Mouse (Mus musculus) heart, adult 11 months (tissue): ENCODE results near the gene Flywch2.

Experiments
- DNase-seq: peaks from one replicate; pipeline ENCODE4 v3.0.0; 2022

Gene Flywch2

DNA sequence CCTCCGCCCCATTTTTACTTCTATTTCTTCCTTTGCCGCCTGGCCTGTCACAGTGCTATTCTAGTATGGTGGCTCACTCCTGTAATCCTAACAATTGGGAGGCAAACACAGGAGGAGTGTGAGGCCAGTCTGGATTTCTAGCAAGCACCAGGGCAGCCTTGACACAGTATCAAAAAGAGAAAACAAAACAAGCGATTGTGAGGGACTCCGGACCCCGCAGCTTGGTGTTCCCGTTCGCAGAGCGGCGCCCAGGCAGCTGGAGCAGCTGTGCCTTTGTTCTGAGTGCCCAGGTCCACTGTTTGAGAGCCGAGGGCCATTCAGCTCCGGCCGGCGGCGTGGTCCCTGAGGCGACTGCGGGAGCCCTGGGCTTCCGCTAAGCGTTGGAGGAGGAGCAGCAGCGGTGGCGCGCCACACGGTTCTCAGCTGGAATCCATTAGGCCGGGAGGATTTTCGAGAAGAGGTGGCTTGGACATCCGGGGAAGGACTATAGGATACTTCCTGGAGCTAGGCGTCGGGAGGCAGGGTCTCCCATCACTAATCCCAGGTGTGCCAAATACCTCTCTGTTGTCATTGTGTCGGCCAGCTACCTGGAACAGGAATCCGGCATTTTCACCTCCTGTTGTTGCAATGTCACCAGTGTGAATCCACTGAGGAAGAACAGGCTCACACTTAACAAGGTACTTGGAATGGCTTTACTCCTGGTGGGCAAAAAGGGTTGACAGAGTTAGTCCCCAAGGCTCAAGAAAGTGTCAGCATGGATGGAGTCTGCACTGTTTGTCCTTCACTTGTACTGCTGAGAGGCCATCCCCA is 4.6 kb upstream of the Flywch2 start, which contains the start of gene Srrm2:
Srrm2 (plus strand) TSS at position 264 of the 810 bp plus-strand sequence.
- peak; percentile 94 for DNase-seq

DNA sequence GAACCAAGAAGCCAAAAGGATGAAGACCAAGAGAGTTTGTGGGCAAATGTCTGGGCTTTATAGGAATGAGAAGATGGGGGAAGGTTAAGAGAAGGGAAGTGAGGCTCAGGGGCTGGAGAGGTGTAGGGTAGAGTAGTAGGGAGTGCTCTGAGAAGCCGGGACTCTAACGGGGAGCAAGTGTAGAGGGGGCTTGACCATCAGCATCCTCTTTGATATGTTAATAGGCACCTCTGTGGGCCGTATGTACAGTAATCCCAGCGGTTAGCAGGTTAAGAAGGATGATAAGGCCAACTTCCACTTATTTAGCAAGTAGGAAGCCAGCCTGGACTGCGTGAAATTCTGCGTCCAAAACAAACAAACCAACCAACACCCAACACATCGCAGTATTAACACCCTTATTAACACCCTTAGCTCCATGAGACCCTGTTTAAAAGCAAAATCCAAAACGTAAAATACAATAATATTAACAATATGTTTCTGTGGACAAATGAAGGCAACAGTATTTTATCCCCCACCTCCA is 3.9 kb upstream of the Flywch2 start:
- no peak for DNase-seq

DNA sequence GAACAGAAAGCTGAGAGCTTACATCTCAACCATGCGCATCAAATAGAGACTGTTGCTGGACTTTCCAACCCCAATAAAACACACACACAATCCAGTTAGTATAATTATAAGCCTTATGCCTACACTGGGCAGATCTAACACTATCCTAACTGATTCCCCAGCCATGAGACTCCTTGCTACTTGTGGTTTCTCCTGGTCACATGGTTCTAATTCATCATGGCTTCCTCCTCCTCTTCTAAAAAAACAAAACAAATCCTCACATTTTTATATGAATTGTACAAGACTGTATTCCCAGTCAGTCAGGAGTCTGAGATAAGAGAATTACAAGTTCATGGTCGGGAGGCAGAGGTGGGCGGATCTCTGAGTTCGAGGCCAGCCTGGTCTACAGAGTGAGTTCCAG is 3.1 kb upstream of the Flywch2 start:
- no peak for DNase-seq

DNA sequence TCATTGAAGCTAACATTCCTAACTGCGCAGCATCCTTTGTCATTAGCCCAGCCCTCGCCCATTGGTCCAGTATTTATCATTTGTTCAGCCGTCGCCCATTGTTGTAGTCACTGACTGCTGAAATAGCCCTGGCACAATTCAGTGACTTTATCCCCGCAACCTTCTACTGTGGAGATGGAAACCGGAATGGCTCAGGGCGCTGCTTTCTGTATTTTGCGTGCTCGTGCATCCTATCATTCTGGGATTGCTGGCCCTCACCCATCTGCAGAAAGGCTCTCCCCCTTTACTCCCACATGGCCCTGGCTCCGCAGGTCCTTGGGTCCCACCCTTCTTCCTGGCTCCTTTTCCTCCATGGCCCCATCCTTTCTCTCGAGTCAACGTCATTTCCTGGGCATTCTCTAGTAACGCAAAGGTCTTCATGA is 640 bp upstream of the Flywch2 start:
- DNase-seq = no peak

DNA sequence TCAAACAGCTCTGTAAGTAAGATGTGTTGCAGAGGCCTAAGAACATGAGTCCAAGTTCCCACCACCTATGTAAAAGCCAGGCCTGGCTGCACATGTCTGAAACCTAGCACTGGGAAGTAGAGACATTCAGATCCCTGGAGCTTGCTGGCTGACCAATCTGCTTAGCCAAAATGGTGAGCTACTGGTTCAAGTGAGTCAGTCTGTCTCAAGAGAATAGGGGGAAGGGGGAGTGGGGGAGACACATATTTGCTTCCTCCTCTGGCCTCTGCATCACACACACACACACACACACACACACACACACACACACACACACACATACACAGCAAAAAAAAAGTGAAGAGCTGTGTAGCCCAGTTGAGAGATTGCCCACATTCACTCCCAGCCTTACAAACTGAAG is 2.5 kb downstream of the Flywch2 start:
- no peak for DNase-seq

DNA sequence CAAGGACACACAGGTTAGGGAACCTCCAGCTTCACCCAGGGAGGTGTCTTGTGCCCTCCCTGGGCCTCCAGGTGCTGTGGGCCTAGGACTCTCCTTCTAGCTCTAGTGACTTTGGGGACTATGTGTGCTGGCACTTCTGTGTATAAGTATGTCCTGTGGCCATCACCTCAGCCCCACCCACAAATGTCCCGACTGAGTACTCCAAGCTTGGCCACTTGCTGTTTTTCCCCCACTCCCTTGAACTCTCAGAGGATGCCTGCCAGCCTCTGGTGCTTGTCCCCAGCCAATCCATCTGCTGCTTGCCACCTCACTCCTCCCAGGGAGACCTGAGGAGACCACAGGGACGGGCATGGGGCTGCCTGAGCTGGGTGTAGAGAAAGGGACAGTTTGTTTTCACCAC is 7.4 kb downstream of the Flywch2 start:
- DNase-seq = no peak

DNA sequence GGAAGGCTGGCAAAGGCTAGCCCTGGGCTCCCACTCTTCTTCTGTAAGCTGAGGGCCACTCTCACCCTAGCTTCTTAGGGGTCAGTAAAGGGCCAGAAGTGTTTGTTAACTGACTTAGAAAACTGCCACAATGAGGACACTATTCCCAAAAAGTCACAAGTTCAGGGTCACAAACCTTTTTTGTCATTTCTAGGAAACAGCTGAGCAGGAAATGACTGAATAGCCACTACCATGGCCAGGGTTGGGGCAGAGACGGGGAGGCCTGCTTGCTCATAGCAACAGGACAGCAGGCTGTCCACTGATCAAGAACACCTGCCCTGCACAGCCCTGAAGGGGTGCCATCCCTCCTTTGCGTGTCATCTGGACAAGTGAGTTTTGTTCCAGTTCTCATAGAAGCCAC is 8.7 kb downstream of the Flywch2 start:
- DNase-seq = no peak

DNA sequence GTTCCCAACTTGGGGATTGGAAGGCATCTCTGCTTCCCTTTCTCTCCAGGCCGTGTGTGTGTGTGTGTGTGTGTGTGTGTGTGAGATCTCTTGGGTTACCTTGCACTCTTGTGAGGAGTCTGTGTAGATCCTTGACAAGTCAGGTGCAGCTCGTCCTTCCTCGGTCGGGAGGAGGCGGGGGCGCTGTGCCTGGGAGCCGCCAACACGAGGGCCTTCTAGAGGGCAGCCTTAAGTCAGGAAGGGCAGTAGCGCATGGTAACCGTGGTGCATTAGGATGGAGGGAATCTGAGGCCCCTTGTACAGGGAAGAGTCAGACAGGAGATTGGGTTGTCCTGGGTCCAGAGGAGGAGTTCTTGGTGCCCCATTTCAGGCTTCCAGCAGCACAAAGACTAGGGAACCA is 9.7 kb downstream of the Flywch2 start:
- DNase-seq = no peak

DNA sequence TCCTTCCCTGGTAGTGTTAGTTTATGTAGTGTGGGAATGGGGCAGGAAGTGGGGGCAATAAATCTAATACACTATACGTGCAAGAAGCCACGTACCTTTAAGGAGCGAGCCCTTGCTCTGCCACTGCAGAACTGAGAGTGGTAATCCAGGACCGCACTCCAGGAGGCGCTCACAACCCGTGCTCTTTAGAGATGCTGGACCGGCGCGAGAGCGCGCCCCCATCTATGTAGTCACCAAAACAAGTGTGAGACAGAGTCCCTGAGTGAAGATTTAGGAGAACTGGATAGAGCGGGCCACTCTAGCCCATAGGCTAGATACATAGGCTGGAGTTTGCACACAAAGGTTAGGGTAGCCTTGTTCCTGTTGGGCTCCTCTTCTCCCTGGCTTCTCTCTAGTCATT is 11.8 kb downstream of the Flywch2 start:
- peak; percentile 97 for DNase-seq

DNA sequence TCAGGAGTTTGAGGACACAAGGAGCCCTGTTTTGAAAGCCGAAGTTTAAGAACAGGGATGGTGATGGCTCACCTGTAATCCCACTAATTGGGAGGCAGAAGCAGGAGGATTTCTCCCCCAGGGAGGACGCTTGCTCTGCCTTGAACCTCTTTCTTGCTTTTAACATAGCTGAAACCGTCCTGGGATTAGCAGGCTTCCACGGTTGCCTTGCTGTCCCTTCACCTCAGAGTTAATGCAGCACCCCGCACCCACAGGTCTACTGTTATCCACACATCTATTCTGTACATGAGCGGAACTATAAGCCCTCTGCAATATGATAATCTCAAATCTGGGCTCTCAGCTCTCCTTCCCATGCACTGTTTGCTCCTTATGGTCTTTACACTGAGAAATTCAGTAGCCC is 12.2 kb downstream of the Flywch2 start:
- no peak for DNase-seq

DNA sequence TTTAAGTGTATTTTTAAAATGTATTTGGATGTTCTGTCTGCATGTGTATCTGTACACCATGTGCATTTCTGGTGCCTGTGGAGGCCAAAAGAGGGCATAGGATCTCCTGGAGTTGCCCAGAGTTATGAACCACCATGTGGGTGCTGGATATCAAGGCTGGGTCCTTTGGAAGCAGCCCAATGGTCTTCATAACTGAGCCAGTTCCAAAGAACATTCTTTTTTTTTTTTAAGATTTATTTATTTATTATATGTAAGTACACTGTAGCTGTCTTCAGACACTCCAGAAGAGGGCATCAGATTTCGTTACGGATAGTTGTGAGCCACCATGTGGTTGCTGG is 13.7 kb downstream of the Flywch2 start:
- peak; percentile 84 for DNase-seq

DNA sequence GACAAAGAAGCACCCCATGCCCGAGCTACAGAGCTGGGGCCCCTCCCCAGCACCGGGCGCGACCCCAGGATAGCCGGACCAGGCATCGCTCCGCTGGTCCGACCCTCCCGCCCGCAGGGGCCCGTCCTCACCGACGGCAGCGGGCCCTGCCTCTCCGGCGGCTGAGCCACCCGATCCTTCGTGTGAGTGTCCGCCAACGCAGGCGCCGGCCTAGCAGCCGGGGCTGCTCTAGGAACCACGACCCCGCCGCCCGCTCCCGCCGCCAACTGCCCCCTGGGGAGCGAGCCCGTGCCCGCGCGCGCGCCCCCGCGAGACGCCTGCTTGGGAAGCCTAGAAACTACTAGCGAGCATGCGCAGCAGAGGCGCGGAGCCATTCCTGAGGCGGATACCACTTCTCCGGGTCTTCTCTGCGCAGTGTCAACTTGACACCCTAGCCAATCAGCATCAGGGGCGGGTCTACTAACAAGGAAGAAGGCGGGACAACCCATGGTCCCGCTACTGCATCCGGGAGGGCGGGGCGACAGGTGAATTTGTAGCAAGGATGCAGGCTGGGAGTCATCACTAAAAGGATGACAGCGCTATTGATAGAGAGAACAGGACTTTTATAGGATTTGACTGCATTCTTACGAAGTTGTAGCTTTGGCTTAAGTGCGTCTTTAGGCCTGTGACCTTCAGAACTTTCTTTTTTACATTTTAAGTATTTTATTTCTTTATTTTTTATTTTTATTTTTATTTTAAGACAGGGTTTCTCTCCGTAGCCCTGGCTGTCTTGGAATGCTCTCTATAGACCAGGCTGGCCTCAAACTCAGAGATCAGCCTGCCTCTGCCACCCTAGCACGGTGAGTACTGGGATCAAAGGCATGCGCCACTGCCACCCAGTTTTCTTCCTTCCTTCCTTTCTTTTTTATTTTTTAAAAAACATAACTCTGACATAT is 14.3 kb downstream of the Flywch2 start, which contains the start of gene Flywch1:
Flywch1 (minus strand) TSS at position 319 of the 935 bp plus-strand sequence.
- DNase-seq = peak; percentile 100

DNA sequence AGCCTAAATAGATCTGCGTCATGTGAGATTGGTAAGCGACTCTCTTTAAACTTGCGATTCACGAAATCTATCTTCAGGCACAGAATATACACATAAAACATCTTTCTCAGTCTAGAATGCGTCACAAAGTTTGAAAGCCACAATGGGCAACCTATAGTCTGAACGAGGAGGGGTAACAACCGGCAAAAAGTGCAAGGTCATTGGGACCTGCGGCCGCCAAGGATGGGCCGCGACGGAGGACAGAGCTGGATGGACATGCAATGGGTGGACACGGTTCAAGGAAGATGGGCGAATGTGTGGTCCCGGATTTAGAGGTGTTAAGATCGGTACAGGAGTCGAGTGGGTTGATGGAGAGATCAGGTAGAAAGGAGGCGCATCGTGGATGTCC is 15.0 kb downstream of the Flywch2 start:
- DNase-seq = no peak

DNA sequence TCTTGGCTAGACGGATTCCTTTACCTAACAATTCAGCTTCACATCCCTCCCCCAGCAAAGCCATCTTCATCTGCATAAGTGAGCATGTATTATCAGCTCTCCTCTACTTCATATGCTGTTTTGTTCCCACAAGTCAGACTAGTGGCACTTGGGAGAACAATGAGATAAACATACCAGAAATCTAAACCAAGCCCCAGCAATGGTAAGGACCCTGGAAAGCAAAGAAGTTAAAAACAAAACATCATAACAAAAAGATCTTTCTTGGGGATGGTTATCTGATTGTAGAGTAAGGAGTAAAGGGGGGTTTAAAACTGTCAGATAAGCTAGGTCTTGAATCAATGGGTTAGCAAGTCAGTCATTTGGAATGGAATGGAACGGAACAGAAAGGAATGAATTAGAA is 15.4 kb downstream of the Flywch2 start:
- no peak for DNase-seq

DNA sequence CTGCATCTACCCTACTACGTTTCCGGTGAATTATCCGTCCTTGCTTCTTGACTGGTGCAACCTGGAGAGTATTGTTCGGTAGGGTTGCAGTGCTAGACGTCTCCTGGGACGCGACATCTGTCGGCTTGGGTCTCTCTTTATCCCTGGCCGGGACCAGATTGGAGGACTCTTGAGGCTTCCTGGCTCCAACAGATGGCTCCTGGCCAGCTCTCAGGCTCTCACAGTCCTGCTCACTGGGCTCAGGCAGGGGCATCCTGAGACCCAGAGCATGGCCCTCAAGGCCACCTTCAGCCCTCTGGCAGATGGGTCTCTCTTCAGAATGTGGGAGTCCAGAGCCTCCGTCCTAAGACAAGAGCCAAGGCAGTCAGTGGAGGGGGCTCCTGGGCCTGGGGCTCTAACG is 22.9 kb downstream of the Flywch2 start:
- DNase-seq = no peak

DNA sequence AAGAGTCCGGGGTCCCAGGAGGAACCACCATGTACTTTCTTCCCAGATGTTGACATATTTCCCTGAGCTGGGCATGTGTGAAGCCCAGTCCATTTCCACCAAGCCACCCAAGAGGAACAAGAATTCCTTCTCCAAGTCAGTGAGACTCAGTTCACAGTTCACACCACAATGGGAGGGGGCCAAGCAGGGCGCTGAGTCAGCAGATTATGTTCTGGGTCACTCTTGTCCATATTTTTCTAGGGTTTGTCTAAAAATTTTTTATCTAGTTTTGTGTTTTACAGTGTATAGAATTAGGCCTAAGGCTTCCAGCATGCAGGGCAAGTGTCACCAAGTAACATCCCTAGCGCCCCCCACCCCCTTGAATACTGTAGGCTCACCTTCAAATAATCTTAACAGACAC is 24.7 kb downstream of the Flywch2 start:
- no peak for DNase-seq

DNA sequence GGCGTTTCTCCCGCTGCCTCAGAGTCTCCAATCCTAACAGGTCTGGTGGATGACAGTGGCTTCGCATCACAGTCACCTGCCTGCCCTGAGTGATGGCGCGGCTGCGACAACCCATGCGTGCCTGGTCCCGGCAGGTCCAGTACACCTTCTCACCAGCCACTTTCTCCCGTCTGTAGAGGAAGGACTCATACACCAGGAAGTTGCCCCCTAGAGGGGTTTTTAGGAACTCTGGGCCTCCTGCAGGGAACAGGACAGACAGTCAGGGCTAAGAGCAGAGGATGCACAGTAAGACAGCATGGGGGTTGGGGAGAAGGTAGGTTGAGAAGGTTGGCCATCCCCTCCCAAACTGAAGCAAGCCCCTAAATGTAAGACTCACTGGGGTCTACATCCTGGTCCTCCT is 25.6 kb downstream of the Flywch2 start:
- no peak for DNase-seq

DNA sequence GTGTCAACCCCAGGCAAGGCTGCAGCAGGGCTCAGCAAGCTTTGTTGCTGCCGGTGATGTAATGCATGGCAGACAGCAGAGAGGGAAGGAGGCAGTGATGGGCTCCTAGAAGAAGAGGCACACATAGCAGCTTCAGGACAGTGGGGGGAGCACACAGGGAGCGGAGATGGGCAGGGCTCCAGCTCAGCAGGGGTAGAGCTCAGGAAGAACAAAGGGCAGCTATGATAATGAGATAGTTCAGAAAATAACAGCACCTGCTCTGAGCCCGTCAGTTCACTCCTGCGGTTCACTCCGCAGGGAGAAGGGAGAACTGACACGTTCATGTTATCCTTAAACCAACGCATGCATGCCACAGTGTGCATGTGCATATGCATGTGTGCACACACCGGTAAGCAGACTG is 27.1 kb downstream of the Flywch2 start:
- DNase-seq = no peak

DNA sequence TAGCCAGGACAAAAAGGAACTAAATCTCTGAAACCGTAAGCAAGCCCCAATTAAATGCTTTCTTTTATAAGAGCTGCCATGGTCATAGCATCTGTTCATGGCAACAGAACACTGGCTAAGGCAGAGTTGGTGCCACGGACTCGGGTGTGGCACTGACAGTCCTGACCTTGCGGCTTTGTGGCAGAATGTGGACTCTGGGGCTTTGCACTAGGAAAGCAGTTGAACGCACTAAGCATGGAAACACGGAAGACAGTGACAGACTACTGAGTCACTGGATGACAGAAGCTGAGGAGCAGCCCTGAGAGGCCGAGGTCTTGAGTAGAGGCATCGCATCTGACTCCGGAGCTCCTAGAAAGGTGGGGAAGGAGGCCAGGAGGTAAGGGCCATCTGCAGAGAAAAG is 28.3 kb downstream of the Flywch2 start:
- no peak for DNase-seq

DNA sequence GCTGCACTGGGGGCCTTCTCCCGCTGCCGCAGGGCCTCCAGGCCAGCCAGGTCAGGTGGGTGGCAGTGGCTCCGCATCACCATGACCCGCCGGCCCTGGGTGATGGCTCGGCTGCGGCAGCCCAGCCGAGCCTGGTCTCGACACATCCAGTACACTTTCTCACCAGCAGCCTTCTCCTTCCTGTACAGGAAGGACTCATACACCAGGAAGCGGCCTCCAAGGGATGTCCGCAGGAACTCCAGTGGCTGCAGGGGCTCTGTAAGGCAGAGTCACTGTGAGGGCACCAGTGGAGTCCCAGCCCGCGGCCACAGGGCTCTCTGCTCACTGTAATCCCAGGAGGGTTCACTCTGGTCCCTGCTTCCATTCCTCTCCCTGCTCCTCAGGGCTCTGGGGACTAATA is 30.2 kb downstream of the Flywch2 start:
- DNase-seq = peak; percentile 96

DNA sequence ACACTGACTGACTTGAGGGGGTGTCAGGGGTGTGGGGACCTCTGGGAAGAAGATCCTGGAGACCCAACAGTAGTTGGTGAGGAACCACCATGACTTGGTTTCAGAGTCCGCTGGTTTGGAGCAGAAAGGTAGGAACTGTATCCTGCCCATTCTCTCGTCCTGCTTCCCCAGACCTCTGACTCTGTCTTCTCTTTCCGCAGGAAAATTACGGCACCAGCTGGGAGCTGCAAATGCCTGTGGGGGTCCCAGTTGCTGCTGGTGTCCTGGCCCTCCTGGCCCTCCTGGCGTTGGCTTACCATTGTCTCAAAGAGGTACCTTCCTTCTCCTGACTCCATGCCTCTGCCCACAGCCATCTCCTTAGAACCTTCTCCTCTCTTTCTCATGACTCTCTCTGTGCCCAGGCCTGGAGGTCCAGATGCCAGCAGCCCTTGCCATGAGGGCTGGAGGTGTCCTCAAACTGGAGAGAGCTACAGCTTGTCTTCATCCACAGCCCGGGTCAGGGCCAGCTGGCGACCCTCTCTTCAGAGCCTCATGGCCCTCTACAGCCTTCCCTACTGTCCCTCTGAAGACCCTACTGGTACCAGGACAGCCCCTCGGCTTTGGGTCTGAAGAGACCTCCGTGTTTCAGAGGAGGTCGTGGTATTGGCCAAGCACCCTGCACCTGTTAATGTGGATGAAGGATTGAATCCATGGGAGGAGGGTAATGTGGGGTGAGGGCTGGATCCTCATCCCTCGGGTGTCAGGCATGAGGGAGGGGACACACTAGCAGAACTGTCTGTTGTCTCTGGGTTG is 36.3 kb downstream of the Flywch2 start:
- DNase-seq = peak; percentile 91

DNA sequence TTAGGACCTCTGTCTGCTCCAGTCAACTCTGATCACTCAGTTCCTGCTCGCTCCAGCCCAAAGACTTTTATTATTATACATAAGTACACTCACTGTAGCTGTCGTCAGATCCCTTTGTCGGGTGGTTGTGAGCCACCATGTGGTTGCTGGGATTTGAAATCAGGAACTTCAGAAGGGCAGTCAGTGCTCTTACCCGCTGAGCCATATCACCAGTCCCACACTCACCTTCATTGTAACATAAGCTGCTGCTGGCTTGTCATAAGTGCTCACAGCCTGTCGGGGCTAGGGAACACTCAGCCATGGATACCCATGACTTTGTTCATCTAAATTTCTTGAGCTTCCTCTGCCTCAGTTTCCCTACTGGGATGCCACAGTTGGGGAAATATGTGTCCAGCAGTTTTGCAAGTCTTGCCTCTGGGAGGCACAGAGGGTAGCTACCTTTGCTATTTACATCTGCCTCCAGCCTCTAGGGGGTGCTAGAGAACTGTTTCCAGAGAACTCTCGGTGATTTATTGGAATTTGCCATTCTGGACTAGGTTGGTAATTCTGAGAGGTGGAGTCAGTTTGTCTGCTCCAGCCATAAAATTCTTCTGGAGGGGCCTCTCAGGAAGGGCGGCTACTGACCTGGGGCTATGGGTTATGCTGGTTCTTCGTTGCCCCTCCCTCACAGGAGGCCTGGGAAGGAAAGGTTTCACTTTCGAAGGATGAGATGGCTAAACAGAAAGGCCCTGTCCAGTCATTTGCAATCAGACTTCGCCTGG is 37.1 kb downstream of the Flywch2 start:
- DNase-seq = peak; percentile 99
